Mouse (Mus musculus): ENCODE results near the gene Fam89b. TPM values are rescaled to one million over a fixed set of nuclear protein-coding genes. Genes with fewer than 3 reads are reported as not detected.

The Fam89b gene
- total RNA-seq (2021) = 10 to 100 TPM; 29.6 to 32.9 TPM
- long read RNA-seq, experiment 1, transcript Fam89b-201 (2 exons, 1,197 nt) = major isoform, 20 of 26 reads
- long read RNA-seq, experiment 1, partial matches to known transcripts = 1 of 26 reads
- long read RNA-seq, experiment 1, other reads (novel, unspliced or antisense) = 0 of 26 reads
- long read RNA-seq, experiment 2, transcript Fam89b-201 (2 exons, 1,197 nt) = major isoform, 17 of 23 reads
- long read RNA-seq, experiment 2, partial matches to known transcripts = 0 of 23 reads
- long read RNA-seq, experiment 2, other reads (novel, unspliced or antisense) = 0 of 23 reads

- intact Hi-C loops (cut with DNase I; ENCODE audit: low total_unique reads) = no loop called here
- peak; percentile 94 for DNase-seq
These were observed at the start of gene Fam89b for GRCm38 (mm10) chr19:5729444-5729815. Gene Fam89b (minus strand): TSS chr19:5729653.

GRCm38 (mm10) chr19:5778312-5778711 is 48.9 kb upstream of the Fam89b start:
- intact Hi-C loops (cut with DNase I; ENCODE audit: low total_unique reads) = loop anchor here (5.0 kb wide), 2 partner anchors 41 to 66 kb away; no protein-coding TSS in a partner anchor
- DNase-seq = no peak

GRCm38 (mm10) chr19:5777387-5778032 is 48.1 kb upstream of the Fam89b start:
- DNase-seq = no peak

GRCm38 (mm10) chr19:5770925-5771860 is 41.7 kb upstream of the Fam89b start, which contains the start of gene Scyl1:
Gene Scyl1 (minus strand): TSS chr19:5771419.
- intact Hi-C loops (cut with DNase I; ENCODE audit: low total_unique reads) = no loop called here
- DNase-seq = peak; percentile 93

More at GRCm38 (mm10) chr19:5777387-5778032, 48.1 kb upstream of the Fam89b start:
- intact Hi-C loops (cut with DNase I; ENCODE audit: low total_unique reads) = loop anchor here (5.0 kb wide), 2 partner anchors 40 to 65 kb away; no protein-coding TSS in a partner anchor

- intact Hi-C loops (cut with DNase I; ENCODE audit: low total_unique reads) = no loop called here
- no peak for DNase-seq
These were observed 40.9 kb upstream of the Fam89b start for GRCm38 (mm10) chr19:5770311-5770710.

GRCm38 (mm10) chr19:5767271-5767670 is 37.8 kb upstream of the Fam89b start:
- no peak for DNase-seq
- intact Hi-C loops (cut with DNase I; ENCODE audit: low total_unique reads) = no loop called here

- intact Hi-C loops (cut with DNase I; ENCODE audit: low total_unique reads) = no loop called here
- DNase-seq = no peak
These were observed 33.7 kb upstream of the Fam89b start for GRCm38 (mm10) chr19:5763163-5763562.

- DNase-seq = no peak
- intact Hi-C loops (cut with DNase I; ENCODE audit: low total_unique reads) = no loop called here
These were observed 29.5 kb upstream of the Fam89b start for GRCm38 (mm10) chr19:5758878-5759403.

- no peak for DNase-seq
- intact Hi-C loops (cut with DNase I; ENCODE audit: low total_unique reads) = no loop called here
These were observed 27.7 kb upstream of the Fam89b start for GRCm38 (mm10) chr19:5756991-5757636.

- intact Hi-C loops (cut with DNase I; ENCODE audit: low total_unique reads) = no loop called here
- no peak for DNase-seq
These were observed 27.0 kb upstream of the Fam89b start for GRCm38 (mm10) chr19:5756321-5756985.

- intact Hi-C loops (cut with DNase I; ENCODE audit: low total_unique reads) = no loop called here
- DNase-seq = no peak
These were observed 22.3 kb upstream of the Fam89b start for GRCm38 (mm10) chr19:5751742-5752141.

- intact Hi-C loops (cut with DNase I; ENCODE audit: low total_unique reads) = no loop called here
- no peak for DNase-seq
These were observed 21.5 kb upstream of the Fam89b start for GRCm38 (mm10) chr19:5750951-5751350.

GRCm38 (mm10) chr19:5749476-5749875 is 20.0 kb upstream of the Fam89b start:
- intact Hi-C loops (cut with DNase I; ENCODE audit: low total_unique reads) = no loop called here
- DNase-seq = no peak

- intact Hi-C loops (cut with DNase I; ENCODE audit: low total_unique reads) = no loop called here
- DNase-seq = no peak
These were observed 17.5 kb upstream of the Fam89b start for GRCm38 (mm10) chr19:5746907-5747363.

GRCm38 (mm10) chr19:5745756-5746710 is 16.6 kb upstream of the Fam89b start:
- DNase-seq = no peak
- intact Hi-C loops (cut with DNase I; ENCODE audit: low total_unique reads) = no loop called here

GRCm38 (mm10) chr19:5743576-5743975 is 14.1 kb upstream of the Fam89b start:
- intact Hi-C loops (cut with DNase I; ENCODE audit: low total_unique reads) = no loop called here
- no peak for DNase-seq

GRCm38 (mm10) chr19:5742241-5742641 is 12.8 kb upstream of the Fam89b start:
- intact Hi-C loops (cut with DNase I; ENCODE audit: low total_unique reads) = no loop called here
- DNase-seq = no peak
